Mouse (Mus musculus) hindbrain, embryonic 10.5 days (tissue): Measurements from ENCODE around the gene Grm7. TPM values are rescaled to one million over a fixed set of nuclear protein-coding genes. Genes with fewer than 3 reads are reported as not detected.

Experiments
- DNase-seq: peaks from one replicate; pipeline ENCODE4 v3.0.0-alpha.2; 2017; ENCODE audit warnings: low spot score
- H3K27ac ChIP-seq: fragments of 300-500 bp; sonication (generic); 2 replicates; pipeline ENCODE4 v1.5.1; 2016; ENCODE audit warnings: mild to moderate bottlenecking, moderate library complexity
- H3K27me3 ChIP-seq: fragments of 300-500 bp; sonication (generic); 2 replicates; pipeline ENCODE4 v1.6.1; 2016; ENCODE audit warnings: mild to moderate bottlenecking; ENCODE audit not compliant: poor library complexity, insufficient read depth, severe bottlenecking
- H3K36me3 ChIP-seq: fragments of 300-500 bp; sonication (generic); 2 replicates; pipeline ENCODE4 v1.6.1; 2016; ENCODE audit warnings: mild to moderate bottlenecking, moderate library complexity
- H3K4me1 ChIP-seq: fragments of 300-500 bp; sonication (generic); replicated peaks from 2 replicates; pipeline ENCODE4 v1.6.1; 2016; ENCODE audit warnings: mild to moderate bottlenecking
- H3K4me3 ChIP-seq: fragments of 300-500 bp; sonication (generic); 2 replicates; pipeline ENCODE4 v1.5.1; 2016; ENCODE audit warnings: mild to moderate bottlenecking, moderate library complexity
- H3K9me3 ChIP-seq: fragments of 300-500 bp; sonication (generic); 2 replicates; pipeline ENCODE4 v1.6.1; 2016; ENCODE audit warnings: mild to moderate bottlenecking, moderate library complexity
- WGBS: fragments of 180-500 bp; shearing (Covaris S2); methylation state at CpG from one replicate; pipeline ENCODE4 v1.1.7; 2016; 5-methylcytosine and 5-hydroxymethylcytosine counted together
- polyA plus RNA-seq: library from polyadenylated mRNA; unstranded; fragments of >200 nt; fragmentation: Nextera tagmentation; extraction: Ambion mirVana; gene quantifications from 2 replicates; pipeline ENCODE4 v1.2.1, GENCODE M21; 2016

Grm7 gene
- polyA plus RNA-seq, 1 experiment from 2014 or later: 0.59 TPM

- Histone ChIP-seq H3K9me3 (no peaks in the 10 kb centered on the region), H3K36me3 (no peaks in the 10 kb centered on the region), H3K27me3 (no peaks in the 10 kb centered on the region), H3K4me3 (no peak overlapping the region), H3K27ac (no peak overlapping the region), H3K4me1 (no peaks in the 10 kb centered on the region)
- DNase-seq: no peak
- 89% methylated on average over 5 of the region's 5 CpGs for WGBS
These were observed 110.5 kb downstream of the Grm7 start for GRCm38 (mm10) chr6:110755921-110756320.

GRCm38 (mm10) chr6:110769588-110769987, 124.2 kb downstream of the Grm7 start:
- H3K36me3 ChIP-seq: no peaks in the 10 kb centered on the region
- no peak overlapping the region for H3K27ac ChIP-seq
- no peak for DNase-seq
- H3K9me3 ChIP-seq: no peaks in the 10 kb centered on the region
- 0 out of 2 replicates have a peak, but pooled peaks cover 6% of the 10 kb centered on the region for H3K4me1 ChIP-seq
- H3K4me3 ChIP-seq: no peak overlapping the region
- H3K27me3 ChIP-seq: no peaks in the 10 kb centered on the region

- WGBS: 28% methylated on average over 1 of the region's 1 CpGs
- DNase-seq: no peak
- Histone ChIP-seq H3K27me3 (no peaks in the 10 kb centered on the region), H3K9me3 (no peaks in the 10 kb centered on the region), H3K4me3 (no peak overlapping the region), H3K36me3 (no peaks in the 10 kb centered on the region), H3K4me1 (0 out of 2 replicates have a peak, but pooled peaks cover 6% of the 10 kb centered on the region), H3K27ac (no peak overlapping the region)
These were observed 127.3 kb downstream of the Grm7 start for GRCm38 (mm10) chr6:110772652-110773051.

- H3K27ac ChIP-seq: no peak overlapping the region
- 87% methylated on average over 6 of the region's 6 CpGs for WGBS
- no peaks in the 10 kb centered on the region for H3K9me3 ChIP-seq
- DNase-seq: no peak
- no peak overlapping the region for H3K4me3 ChIP-seq
- H3K4me1 ChIP-seq: no peaks in the 10 kb centered on the region
- H3K27me3 ChIP-seq: no peaks in the 10 kb centered on the region
- no peaks in the 10 kb centered on the region for H3K36me3 ChIP-seq
These were observed 130.7 kb downstream of the Grm7 start for GRCm38 (mm10) chr6:110776046-110776445.

GRCm38 (mm10) chr6:110785497-110785928, 140.1 kb downstream of the Grm7 start:
- H3K4me3 ChIP-seq: no peak overlapping the region
- H3K4me1 ChIP-seq: peaks cover 9% of the 10 kb centered on the region
- H3K27me3 ChIP-seq: no peaks in the 10 kb centered on the region
- H3K9me3 ChIP-seq: no peaks in the 10 kb centered on the region
- 0 out of 2 replicates have a peak overlapping the region, but pooled peaks have one; percentile 40 for H3K27ac ChIP-seq
- WGBS: 31% methylated on average over 1 of the region's 1 CpGs
- DNase-seq: no peak
- H3K36me3 ChIP-seq: no peaks in the 10 kb centered on the region

- 90% methylated on average over 2 of the region's 2 CpGs for WGBS
- H3K27ac ChIP-seq: no peak overlapping the region
- H3K4me3 ChIP-seq: no peak overlapping the region
- no peaks in the 10 kb centered on the region for H3K36me3 ChIP-seq
- no peak for DNase-seq
- no peaks in the 10 kb centered on the region for H3K9me3 ChIP-seq
- H3K4me1 ChIP-seq: no peaks in the 10 kb centered on the region
- H3K27me3 ChIP-seq: no peaks in the 10 kb centered on the region
These were observed 147.3 kb downstream of the Grm7 start for GRCm38 (mm10) chr6:110792696-110793095.

GRCm38 (mm10) chr6:110807481-110807880, 162.1 kb downstream of the Grm7 start:
- no peak overlapping the region for H3K4me3 ChIP-seq
- no peaks in the 10 kb centered on the region for H3K9me3 ChIP-seq
- H3K27me3 ChIP-seq: no peaks in the 10 kb centered on the region
- no peaks in the 10 kb centered on the region for H3K4me1 ChIP-seq
- no peaks in the 10 kb centered on the region for H3K36me3 ChIP-seq
- no peak for DNase-seq
- WGBS: 84% methylated on average over 5 of the region's 5 CpGs
- no peak overlapping the region for H3K27ac ChIP-seq

- no peak for DNase-seq
- WGBS: 81% methylated on average over 5 of the region's 5 CpGs
- H3K4me1 ChIP-seq: no peaks in the 10 kb centered on the region
- no peaks in the 10 kb centered on the region for H3K27me3 ChIP-seq
- no peaks in the 10 kb centered on the region for H3K36me3 ChIP-seq
- H3K27ac ChIP-seq: no peak overlapping the region
- no peak overlapping the region for H3K4me3 ChIP-seq
- H3K9me3 ChIP-seq: no peaks in the 10 kb centered on the region
These were observed 166.8 kb downstream of the Grm7 start for GRCm38 (mm10) chr6:110812214-110812613.

- no peak for DNase-seq
- Histone ChIP-seq H3K9me3 (no peaks in the 10 kb centered on the region), H3K4me3 (no peak overlapping the region), H3K27ac (no peak overlapping the region), H3K27me3 (no peaks in the 10 kb centered on the region), H3K36me3 (no peaks in the 10 kb centered on the region), H3K4me1 (no peaks in the 10 kb centered on the region)
- 92% methylated on average over 2 of the region's 2 CpGs for WGBS
These were observed 172.9 kb downstream of the Grm7 start for GRCm38 (mm10) chr6:110818236-110818635.

- Histone ChIP-seq H3K27me3 (no peaks in the 10 kb centered on the region), H3K9me3 (no peaks in the 10 kb centered on the region), H3K36me3 (no peaks in the 10 kb centered on the region), H3K27ac (no peak overlapping the region), H3K4me1 (no peaks in the 10 kb centered on the region), H3K4me3 (no peak overlapping the region)
- no peak for DNase-seq
These were observed 222.9 kb downstream of the Grm7 start for GRCm38 (mm10) chr6:110868311-110868710.

GRCm38 (mm10) chr6:110982013-110982412, 336.6 kb downstream of the Grm7 start:
- Histone ChIP-seq H3K27ac (no peak overlapping the region), H3K4me3 (no peak overlapping the region), H3K9me3 (no peaks in the 10 kb centered on the region), H3K36me3 (no peaks in the 10 kb centered on the region), H3K4me1 (no peaks in the 10 kb centered on the region), H3K27me3 (no peaks in the 10 kb centered on the region)
- DNase-seq: no peak
- WGBS: 87% methylated on average over 5 of the region's 5 CpGs

- no peaks in the 10 kb centered on the region for H3K27me3 ChIP-seq
- DNase-seq: no peak
- no peak overlapping the region for H3K4me3 ChIP-seq
- H3K9me3 ChIP-seq: no peaks in the 10 kb centered on the region
- no peak overlapping the region for H3K27ac ChIP-seq
- 73% methylated on average over 2 of the region's 2 CpGs for whole genome bisulfite sequencing
- no peaks in the 10 kb centered on the region for H3K4me1 ChIP-seq
- H3K36me3 ChIP-seq: no peaks in the 10 kb centered on the region
These were observed 393.7 kb downstream of the Grm7 start for GRCm38 (mm10) chr6:111039099-111039498.

GRCm38 (mm10) chr6:111045896-111046295, 400.5 kb downstream of the Grm7 start:
- Histone ChIP-seq H3K27ac (no peak overlapping the region), H3K4me3 (no peak overlapping the region), H3K9me3 (no peaks in the 10 kb centered on the region), H3K36me3 (no peaks in the 10 kb centered on the region), H3K27me3 (no peaks in the 10 kb centered on the region), H3K4me1 (no peaks in the 10 kb centered on the region)
- no peak for DNase-seq
- WGBS: 61% methylated on average over 2 of the region's 2 CpGs

- H3K4me1 ChIP-seq: no peaks in the 10 kb centered on the region
- no peak for DNase-seq
- no peak overlapping the region for H3K4me3 ChIP-seq
- H3K9me3 ChIP-seq: no peaks in the 10 kb centered on the region
- no peaks in the 10 kb centered on the region for H3K27me3 ChIP-seq
- no peaks in the 10 kb centered on the region for H3K36me3 ChIP-seq
- no peak overlapping the region for H3K27ac ChIP-seq
These were observed 403.9 kb downstream of the Grm7 start for GRCm38 (mm10) chr6:111049247-111049646.
